Mouse (Mus musculus): ENCODE measurements at regions not wholly inside any gene's neighbourhood (a gene's known extent, or its start where the extent isn't known, plus 50 kb on each side); places are given as distances from the start of the nearest gene placed in this dataset.
A peak's percentile ranks its signal among the peaks of the same experiment; 100 is the strongest.

DNA sequence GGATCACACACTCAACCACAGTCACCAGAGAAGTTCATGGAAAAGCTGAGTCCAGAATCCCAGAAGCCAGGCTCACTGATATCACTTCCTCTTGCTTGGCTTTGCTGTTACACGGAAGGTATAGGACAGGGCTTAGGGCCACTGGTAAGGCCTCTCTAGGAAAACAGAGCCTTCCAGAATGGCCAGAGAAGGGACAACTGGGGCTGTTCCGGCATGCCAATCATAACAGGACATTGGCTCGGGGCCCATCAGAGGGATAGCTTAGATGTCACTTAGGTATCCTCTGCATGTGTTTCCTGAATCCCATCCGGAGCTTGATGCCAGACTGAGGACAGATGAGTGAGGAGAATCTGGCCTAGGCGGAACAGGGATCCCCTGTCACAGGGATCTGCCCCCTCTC lies 63.7 kb downstream of the Efnb1 start:
- peak overlapping the region; percentile 46 for H3K9ac ChIP-seq
- H3K4me1 ChIP-seq (ENCODE audit: insufficient read depth), result peaks cover 7% of the 10 kb centered on the region; the same call in 1 of the 2 replicates
- H3K36me3 ChIP-seq (ENCODE audit: insufficient read depth), result no peaks in the 10 kb centered on the region
- H3K4me2 ChIP-seq, result peak overlapping the region; percentile 52
- WGBS, result 42% methylated on average over 5 of the region's 5 CpGs
- H3K4me3 ChIP-seq (ENCODE audit: low read depth, low read length), result no peak overlapping the region
- DNase-seq (peak; percentile 51), ATAC-seq (ENCODE audit: insufficient read depth) (peak; percentile 14; the same call in 1 of the 2 replicates)
- H3K9me3 ChIP-seq (ENCODE audit: low read depth, low read length), result no peaks in the 10 kb centered on the region
- H3K27me3 ChIP-seq (ENCODE audit: insufficient read depth, low read length), result no peaks in the 10 kb centered on the region
- peak overlapping the region; percentile 94 for H3K27ac ChIP-seq (ENCODE audit: low read depth)
- TF ChIP-seq CTCF (IDR thresholded peaks at IDR 0.05; ENCODE audit: low read depth), result no peak

DNA sequence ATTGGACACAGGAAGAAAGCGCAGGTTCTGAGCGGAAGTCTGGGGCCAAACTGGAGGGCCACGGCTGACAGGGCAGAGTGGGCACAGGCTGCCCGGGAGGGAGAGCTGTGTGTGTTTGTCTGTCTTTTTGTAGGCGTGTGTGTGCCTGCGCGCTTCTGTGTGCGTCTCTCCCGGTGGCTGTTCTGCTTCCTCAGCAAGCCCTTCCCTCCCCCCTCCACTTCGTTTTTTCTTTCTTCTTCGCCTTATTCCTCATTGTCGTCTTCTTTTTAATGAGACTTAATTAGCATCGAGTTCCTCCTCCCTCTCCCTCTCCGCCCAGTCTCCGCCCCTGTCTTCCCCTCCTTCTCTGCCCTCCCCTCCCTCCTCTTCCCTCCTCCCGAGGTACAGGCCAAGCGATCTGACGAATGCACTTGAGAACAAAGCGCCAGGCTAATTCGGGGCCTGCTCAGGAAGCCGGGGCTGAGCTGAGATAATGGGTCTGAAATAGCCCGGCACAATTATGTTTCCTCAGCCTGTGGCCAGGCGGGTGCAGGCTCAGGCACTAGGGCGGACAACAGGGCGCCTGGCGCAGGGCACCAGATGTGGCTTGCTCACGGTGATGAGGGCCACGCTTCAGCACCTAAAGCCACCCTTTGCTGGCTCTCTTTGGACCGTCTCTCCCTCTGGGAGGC lies 63.2 kb downstream of the Efnb1 start:
- ATAC-seq (ENCODE audit: insufficient read depth) (peak; percentile 84), DNase-seq (peak; percentile 85)
- TF ChIP-seq CTCF (IDR thresholded peaks at IDR 0.05; ENCODE audit: low read depth), result no peak
- H3K36me3 ChIP-seq (ENCODE audit: insufficient read depth), result no peaks in the 10 kb centered on the region
- H3K4me2 ChIP-seq, result peak overlapping the region; percentile 52
- H3K4me1 ChIP-seq (ENCODE audit: insufficient read depth), result peaks cover 7% of the 10 kb centered on the region; the same call in 1 of the 2 replicates
- no peaks in the 10 kb centered on the region for H3K27me3 ChIP-seq (ENCODE audit: insufficient read depth, low read length)
- peak overlapping the region; percentile 17 for H3K4me3 ChIP-seq (ENCODE audit: low read depth, low read length)
- H3K27ac ChIP-seq (ENCODE audit: low read depth), result peak overlapping the region; percentile 94
- WGBS, result 19% methylated on average over 27 of the region's 29 CpGs
- H3K9me3 ChIP-seq (ENCODE audit: low read depth, low read length), result no peaks in the 10 kb centered on the region
- peak overlapping the region; percentile 46 for H3K9ac ChIP-seq
